Mouse (Mus musculus): ENCODE results near the gene Lars2. TPM values are rescaled to one million over a fixed set of nuclear protein-coding genes. Genes with fewer than 3 reads are reported as not detected.

Gene Lars2
- polyA plus RNA-seq, 1 experiment from 2014 or later, result 679 TPM

GRCm38 (mm10) chr9:123469087-123469486, 102.4 kb downstream of the Lars2 start:
- CTCF ChIA-PET, result interaction anchor here (1.0 to 1.7 kb wide), 3 partner anchors 9 to 13 kb away, joined by 4 to 5 read pairs (median 4); no protein-coding TSS in a partner anchor
- POLR2A ChIA-PET, result no interaction called here
- in situ Hi-C loops (cut with MboI; ENCODE audit: low pct_unique_long_range_greater_than_20kb), result no loop called here
- no peak for ATAC-seq
- no peak for TF ChIP-seq CTCF (IDR thresholded peaks at IDR 0.05)
- DNase-seq (ENCODE audit: low read depth, low spot score), result no peak
- no peaks in the 10 kb centered on the region for H3K27me3 ChIP-seq

- ATAC-seq, result no peak
- TF ChIP-seq CTCF (IDR thresholded peaks at IDR 0.05), result no peak
- CTCF ChIA-PET, result interaction anchor here (0.9 to 1.5 kb wide), 3 partner anchors 10 to 31 kb away, joined by 3 to 5 read pairs (median 3); no protein-coding TSS in a partner anchor
- in situ Hi-C loops (cut with MboI; ENCODE audit: low pct_unique_long_range_greater_than_20kb), result no loop called here
- DNase-seq (ENCODE audit: low read depth, low spot score), result no peak
- no peaks in the 10 kb centered on the region for H3K27me3 ChIP-seq
- POLR2A ChIA-PET, result no interaction called here
These were observed 106.7 kb downstream of the Lars2 start for GRCm38 (mm10) chr9:123473377-123473776.

- H3K27me3 ChIP-seq, result no peaks in the 10 kb centered on the region
- no peak for ATAC-seq
- POLR2A ChIA-PET, result interaction anchor here (1.1 kb wide), 1 partner anchor 313 kb away, joined by 3 read pairs; no protein-coding TSS in a partner anchor
- CTCF ChIA-PET, result interaction anchor here (1.5 to 5.4 kb wide), 2 partner anchors 15 to 28 kb away, joined by 4 to 25 read pairs; no protein-coding TSS in a partner anchor
- in situ Hi-C loops (cut with MboI; ENCODE audit: low pct_unique_long_range_greater_than_20kb), result loop anchor here (25.0 kb wide), 1 partner anchor 838 kb away; no protein-coding TSS in a partner anchor
- TF ChIP-seq CTCF (IDR thresholded peaks at IDR 0.05), result no peak
- no peak for DNase-seq (ENCODE audit: low read depth, low spot score)
These were observed 108.8 kb downstream of the Lars2 start for GRCm38 (mm10) chr9:123475569-123475968.

GRCm38 (mm10) chr9:123478031-123478585, 111.4 kb downstream of the Lars2 start:
- POLR2A ChIA-PET, result interaction anchor here (0.6 to 3.8 kb wide), 3 partner anchors 12 to 20 kb away, joined by 3 to 14 read pairs (median 4); no protein-coding TSS in a partner anchor
- ATAC-seq, result peak; percentile 77
- peak; percentile 40 for TF ChIP-seq CTCF (IDR thresholded peaks at IDR 0.05)
- in situ Hi-C loops (cut with MboI; ENCODE audit: low pct_unique_long_range_greater_than_20kb), result loop anchor here (25.0 kb wide), 1 partner anchor 841 kb away; no protein-coding TSS in a partner anchor
- CTCF ChIA-PET, result interaction anchor here (1.3 to 5.4 kb wide), 11 partner anchors 8 to 51 kb away, joined by 4 to 25 read pairs (median 7); partner anchors contain the start of gene Sacm1l
- no peaks in the 10 kb centered on the region for H3K27me3 ChIP-seq
- no peak for DNase-seq (ENCODE audit: low read depth, low spot score)

GRCm38 (mm10) chr9:123478586-123479195, 112.0 kb downstream of the Lars2 start, which contains the start of gene Limd1:
Limd1 (plus strand) TSS chr9:123478706.
- no peak for TF ChIP-seq CTCF (IDR thresholded peaks at IDR 0.05)
- no peak for DNase-seq (ENCODE audit: low read depth, low spot score)
- CTCF ChIA-PET, result interaction anchor here (1.3 to 5.4 kb wide), 8 partner anchors 8 to 51 kb away, joined by 4 to 25 read pairs (median 8); partner anchors contain the start of gene Sacm1l
- in situ Hi-C loops (cut with MboI; ENCODE audit: low pct_unique_long_range_greater_than_20kb), result loop anchor here (25.0 kb wide), 1 partner anchor 841 kb away; no protein-coding TSS in a partner anchor
- POLR2A ChIA-PET, result interaction anchor here (0.6 to 3.8 kb wide), 3 partner anchors 13 to 21 kb away, joined by 3 to 14 read pairs (median 4); no protein-coding TSS in a partner anchor
- peak; percentile 93 for ATAC-seq
- no peaks in the 10 kb centered on the region for H3K27me3 ChIP-seq

- ChIA-PET POLR2A (interaction anchor here (1.4 to 3.8 kb wide), 2 partner anchors 13 kb away, joined by 4 to 14 read pairs; no protein-coding TSS in a partner anchor), CTCF (interaction anchor here (1.3 to 5.4 kb wide), 5 partner anchors 11 to 50 kb away, joined by 4 to 25 read pairs (median 9); partner anchors contain the start of gene Sacm1l)
- in situ Hi-C loops (cut with MboI; ENCODE audit: low pct_unique_long_range_greater_than_20kb), result loop anchor here (25.0 kb wide), 1 partner anchor 842 kb away; no protein-coding TSS in a partner anchor
- no peak for TF ChIP-seq CTCF (IDR thresholded peaks at IDR 0.05)
- ATAC-seq (no peak), DNase-seq (ENCODE audit: low read depth, low spot score) (no peak)
- no peaks in the 10 kb centered on the region for H3K27me3 ChIP-seq
These were observed 112.5 kb downstream of the Lars2 start for GRCm38 (mm10) chr9:123479196-123479669.

GRCm38 (mm10) chr9:123479876-123480252, 113.1 kb downstream of the Lars2 start:
- no peaks in the 10 kb centered on the region for H3K27me3 ChIP-seq
- POLR2A ChIA-PET, result interaction anchor here (3.8 kb wide), 1 partner anchor 12 kb away, joined by 14 read pairs; no protein-coding TSS in a partner anchor
- no peak for ATAC-seq
- no peak for TF ChIP-seq CTCF (IDR thresholded peaks at IDR 0.05)
- in situ Hi-C loops (cut with MboI; ENCODE audit: low pct_unique_long_range_greater_than_20kb), result loop anchor here (25.0 kb wide), 1 partner anchor 843 kb away; no protein-coding TSS in a partner anchor
- CTCF ChIA-PET, result interaction anchor here (2.2 to 5.4 kb wide), 3 partner anchors 10 to 44 kb away, joined by 11 to 25 read pairs (median 12); no protein-coding TSS in a partner anchor
- no peak for DNase-seq (ENCODE audit: low read depth, low spot score)

- CTCF ChIA-PET, result interaction anchor here (1.2 to 5.4 kb wide), 4 partner anchors 10 to 49 kb away, joined by 3 to 25 read pairs (median 8); partner anchors contain the start of gene Sacm1l
- in situ Hi-C loops (cut with MboI; ENCODE audit: low pct_unique_long_range_greater_than_20kb), result loop anchor here (25.0 kb wide), 1 partner anchor 843 kb away; no protein-coding TSS in a partner anchor
- DNase-seq (ENCODE audit: low read depth, low spot score) (no peak), ATAC-seq (no peak)
- POLR2A ChIA-PET, result interaction anchor here (1.0 to 3.8 kb wide), 2 partner anchors 12 to 23 kb away, joined by 4 to 14 read pairs; no protein-coding TSS in a partner anchor
- no peak for TF ChIP-seq CTCF (IDR thresholded peaks at IDR 0.05)
- H3K27me3 ChIP-seq, result no peaks in the 10 kb centered on the region
These were observed 113.7 kb downstream of the Lars2 start for GRCm38 (mm10) chr9:123480253-123480921.

- in situ Hi-C loops (cut with MboI; ENCODE audit: low pct_unique_long_range_greater_than_20kb), result loop anchor here (25.0 kb wide), 1 partner anchor 844 kb away; no protein-coding TSS in a partner anchor
- CTCF ChIA-PET, result interaction anchor here (1.2 to 3.9 kb wide), 4 partner anchors 23 to 49 kb away, joined by 3 to 12 read pairs (median 4); partner anchors contain the start of gene Sacm1l
- no peak for TF ChIP-seq CTCF (IDR thresholded peaks at IDR 0.05)
- ATAC-seq, result no peak
- H3K27me3 ChIP-seq, result no peaks in the 10 kb centered on the region
- DNase-seq (ENCODE audit: low read depth, low spot score), result no peak
- POLR2A ChIA-PET, result interaction anchor here (1.0 to 3.8 kb wide), 2 partner anchors 11 to 24 kb away, joined by 4 to 14 read pairs; no protein-coding TSS in a partner anchor
These were observed 114.4 kb downstream of the Lars2 start for GRCm38 (mm10) chr9:123481136-123481535.

Measured in Patski (cell line).